Mouse (Mus musculus): ENCODE measurements at regions not wholly inside any gene's neighbourhood (a gene's known extent, or its start where the extent isn't known, plus 50 kb on each side); places are given as distances from the start of the nearest gene placed in this dataset.

- no peaks in the 10 kb centered on the region for H3K79me2 ChIP-seq (ENCODE audit: control insufficient read depth, insufficient read depth)
- TF ChIP-seq TCF3 (IDR thresholded peaks at IDR 0.05; ENCODE audit: insufficient read length, low read depth) (no peak), USF1 (IDR thresholded peaks at IDR 0.05; ENCODE audit: low read depth) (no peak), E2F4 (IDR thresholded peaks at IDR 0.05; ENCODE audit: insufficient read depth) (no peak), POLR2AphosphoS2 (IDR thresholded peaks at IDR 0.05; ENCODE audit: insufficient read length, low read depth) (no peak), TCF12 (IDR thresholded peaks at IDR 0.05; ENCODE audit: insufficient read depth, poor library complexity, severe bottlenecking) (no peak), CEBPB (IDR thresholded peaks at IDR 0.05; ENCODE audit: insufficient read depth, poor library complexity, severe bottlenecking) (no peak), REST (IDR thresholded peaks at IDR 0.05; ENCODE audit: insufficient read depth, insufficient read length) (no peak)
These were observed 325.3 kb downstream of the Sox9 start for GRCm38 (mm10) chr11:113107205-113107844.

GRCm38 (mm10) chr11:113107966-113108699 is 326.1 kb downstream of the Sox9 start:
- Histone ChIP-seq H3K4me3 (no peak overlapping the region), H3K4me2 (ENCODE audit: low read depth) (no peak overlapping the region), H3ac (ENCODE audit: control insufficient read depth, insufficient read length) (no peak overlapping the region), H3K36me3 (ENCODE audit: control insufficient read depth, insufficient read depth) (no peaks in the 10 kb centered on the region), H3K27me3 (ENCODE audit: control insufficient read depth, insufficient read depth, insufficient read length) (no peaks in the 10 kb centered on the region), H3K79me2 (ENCODE audit: control insufficient read depth, insufficient read depth) (no peaks in the 10 kb centered on the region)
- TF ChIP-seq E2F4 (IDR thresholded peaks at IDR 0.05; ENCODE audit: insufficient read depth) (no peak), POLR2A (IDR thresholded peaks at IDR 0.05; ENCODE audit: insufficient read length, low read depth) (no peak), SRF (IDR thresholded peaks at IDR 0.05; ENCODE audit: control insufficient read depth, insufficient read length, low read depth) (no peak)

More at GRCm38 (mm10) chr11:113107205-113107844, 325.3 kb downstream of the Sox9 start:
- no peak overlapping the region for H3K4me3 ChIP-seq
- H3K36me3 ChIP-seq (ENCODE audit: control insufficient read depth, insufficient read depth), result no peaks in the 10 kb centered on the region
- H3K4me2 ChIP-seq (ENCODE audit: low read depth), result no peak overlapping the region
- H3K27me3 ChIP-seq (ENCODE audit: control insufficient read depth, insufficient read depth, insufficient read length), result no peaks in the 10 kb centered on the region
- no peak overlapping the region for H3ac ChIP-seq (ENCODE audit: control insufficient read depth, insufficient read length)

- Histone ChIP-seq H3K36me3 (ENCODE audit: control insufficient read depth, insufficient read depth) (no peaks in the 10 kb centered on the region), H3K4me3 (no peak overlapping the region), H3ac (ENCODE audit: control insufficient read depth, insufficient read length) (no peak overlapping the region), H3K4me2 (ENCODE audit: low read depth) (no peak overlapping the region), H3K79me2 (ENCODE audit: control insufficient read depth, insufficient read depth) (no peaks in the 10 kb centered on the region), H3K27me3 (ENCODE audit: control insufficient read depth, insufficient read depth, insufficient read length) (no peaks in the 10 kb centered on the region)
- TF ChIP-seq TCF3 (IDR thresholded peaks at IDR 0.05; ENCODE audit: insufficient read length, low read depth), result no peak
- TF ChIP-seq CEBPB (IDR thresholded peaks at IDR 0.05; ENCODE audit: insufficient read depth, poor library complexity, severe bottlenecking), result no peak
- TF ChIP-seq E2F4 (IDR thresholded peaks at IDR 0.05; ENCODE audit: insufficient read depth), result no peak
- TF ChIP-seq TCF12 (IDR thresholded peaks at IDR 0.05; ENCODE audit: insufficient read depth, poor library complexity, severe bottlenecking), result no peak
- no peak for TF ChIP-seq POLR2AphosphoS2 (IDR thresholded peaks at IDR 0.05; ENCODE audit: insufficient read length, low read depth)
These were observed 327.1 kb downstream of the Sox9 start for GRCm38 (mm10) chr11:113109096-113109495.

- no peak overlapping the region for H3ac ChIP-seq (ENCODE audit: control insufficient read depth, insufficient read length)
- no peak overlapping the region for H3K4me3 ChIP-seq
- no peaks in the 10 kb centered on the region for H3K79me2 ChIP-seq (ENCODE audit: control insufficient read depth, insufficient read depth)
- H3K36me3 ChIP-seq (ENCODE audit: control insufficient read depth, insufficient read depth), result no peaks in the 10 kb centered on the region
- H3K27me3 ChIP-seq (ENCODE audit: control insufficient read depth, insufficient read depth, insufficient read length), result no peaks in the 10 kb centered on the region
- TF ChIP-seq USF1 (IDR thresholded peaks at IDR 0.05; ENCODE audit: low read depth), result no peak
- no peak for TF ChIP-seq E2F4 (IDR thresholded peaks at IDR 0.05; ENCODE audit: insufficient read depth)
- H3K4me2 ChIP-seq (ENCODE audit: low read depth), result no peak overlapping the region
These were observed 331.3 kb downstream of the Sox9 start for GRCm38 (mm10) chr11:113113220-113113817.

GRCm38 (mm10) chr11:113117179-113117898 is 335.3 kb downstream of the Sox9 start:
- no peak for TF ChIP-seq MYOG (IDR thresholded peaks at IDR 0.05; ENCODE audit: control insufficient read depth in 1 of 3, insufficient read depth in 1 of 3, insufficient read length in 2 of 3, low read depth in 2 of 3)
- Histone ChIP-seq H3ac (ENCODE audit: control insufficient read depth, insufficient read length) (no peak overlapping the region), H3K27me3 (ENCODE audit: control insufficient read depth, insufficient read depth, insufficient read length) (no peaks in the 10 kb centered on the region)

GRCm38 (mm10) chr11:113120570-113120969 is 338.5 kb downstream of the Sox9 start:
- TF ChIP-seq REST (IDR thresholded peaks at IDR 0.05; ENCODE audit: insufficient read depth, insufficient read length) (no peak), MYOD1 (IDR thresholded peaks at IDR 0.05; ENCODE audit: control insufficient read depth in 1 of 3, insufficient read length in 2 of 3, low read depth in 2 of 3) (no peak), POLR2AphosphoS2 (IDR thresholded peaks at IDR 0.05; ENCODE audit: insufficient read length, low read depth) (no peak), CEBPB (IDR thresholded peaks at IDR 0.05; ENCODE audit: insufficient read depth, poor library complexity, severe bottlenecking) (no peak), USF1 (IDR thresholded peaks at IDR 0.05; ENCODE audit: low read depth) (no peak), MYOG (IDR thresholded peaks at IDR 0.05; ENCODE audit: control insufficient read depth in 1 of 3, insufficient read depth in 1 of 3, insufficient read length in 2 of 3, low read depth in 2 of 3) (no peak), TCF12 (IDR thresholded peaks at IDR 0.05; ENCODE audit: insufficient read depth, poor library complexity, severe bottlenecking) (no peak), MAX (IDR thresholded peaks at IDR 0.05; ENCODE audit: low read depth) (no peak)
- H3K4me3 ChIP-seq, result no peak overlapping the region
- H3K27me3 ChIP-seq (ENCODE audit: control insufficient read depth, insufficient read depth, insufficient read length), result no peaks in the 10 kb centered on the region
- H3K4me2 ChIP-seq (ENCODE audit: low read depth), result no peak overlapping the region
- no peak overlapping the region for H3ac ChIP-seq (ENCODE audit: control insufficient read depth, insufficient read length)
- H3K79me2 ChIP-seq (ENCODE audit: control insufficient read depth, insufficient read depth), result no peaks in the 10 kb centered on the region
- H3K36me3 ChIP-seq (ENCODE audit: control insufficient read depth, insufficient read depth), result no peaks in the 10 kb centered on the region

More at GRCm38 (mm10) chr11:113117179-113117898, 335.3 kb downstream of the Sox9 start:
- no peak overlapping the region for H3K4me2 ChIP-seq (ENCODE audit: low read depth)
- H3K36me3 ChIP-seq (ENCODE audit: control insufficient read depth, insufficient read depth), result no peaks in the 10 kb centered on the region
- no peak overlapping the region for H3K4me3 ChIP-seq
- H3K79me2 ChIP-seq (ENCODE audit: control insufficient read depth, insufficient read depth), result no peaks in the 10 kb centered on the region

Measured in myocyte (in vitro differentiated cells).